Mouse (Mus musculus) cortical plate, adult 2 months (tissue): ENCODE results near the gene Prrx2. TPM values are rescaled to one million over a fixed set of nuclear protein-coding genes. Genes with fewer than 3 reads are reported as not detected.

Experiments used
- H3K27ac ChIP-seq: fragments of 200-500 bp; 2 replicates; pipeline ENCODE4 v1.5.1; 2012; ENCODE audit warnings: low read length, control low read depth, inconsistent platforms; ENCODE audit not compliant: insufficient read depth
- H3K4me1 ChIP-seq: fragments of 200-500 bp; 2 replicates; pipeline ENCODE4 v1.6.1; 2011; ENCODE audit warnings: low read length; ENCODE audit not compliant: control insufficient read depth, insufficient read depth
- H3K4me3 ChIP-seq: fragments of 200-500 bp; 2 replicates; pipeline ENCODE4 v1.5.1; 2011; ENCODE audit warnings: mild to moderate bottlenecking, low read length, control low read depth; ENCODE audit not compliant: insufficient read depth
- CTCF ChIP-seq: fragments of 200-500 bp; IDR thresholded peaks from 2 replicates; pipeline ENCODE4 v1.5.1; 2011; ENCODE audit warnings: mild to moderate bottlenecking, control low read depth, low read length; ENCODE audit not compliant: insufficient read depth; ENCODE audit errors: extremely low read depth
- POLR2A ChIP-seq: fragments of 200-500 bp; IDR thresholded peaks from 2 replicates; pipeline ENCODE4 v1.6.1; 2011; ENCODE audit warnings: mild to moderate bottlenecking, low read length, control low read depth; ENCODE audit not compliant: insufficient read depth; ENCODE audit errors: extremely low read depth
- polyA plus RNA-seq: library from polyadenylated mRNA; depleted of rRNA; stranded (reverse); fragments of >200 nt; gene quantifications from 2 replicates; pipeline ENCODE4 v1.2.3, GENCODE M21; 2012

The Prrx2 gene
- polyA plus RNA-seq, 1 experiment = 2.3 TPM

- no peak overlapping the region for H3K27ac ChIP-seq
Measured at GRCm38 (mm10) chr2:30821073-30821472, 13.7 kb upstream of the Prrx2 start.

GRCm38 (mm10) chr2:30822460-30822859 lies 12.3 kb upstream of the Prrx2 start:
- TF ChIP-seq POLR2A (no peak), CTCF (no peak)
- H3K4me3 ChIP-seq = no peak overlapping the region
- H3K4me1 ChIP-seq = peaks cover 5% of the 10 kb centered on the region; the same call in 1 of the 2 replicates
- no peak overlapping the region for H3K27ac ChIP-seq

More at GRCm38 (mm10) chr2:30821073-30821472, 13.7 kb upstream of the Prrx2 start:
- H3K4me1 ChIP-seq = no peaks in the 10 kb centered on the region
- no peak overlapping the region for H3K4me3 ChIP-seq
- TF ChIP-seq POLR2A (no peak), CTCF (0 out of 2 replicates have a peak, but pooled peaks have one; percentile 4)

- no peak; the same call in 1 of the 2 replicates for TF ChIP-seq POLR2A
- no peak for TF ChIP-seq CTCF
- Histone ChIP-seq H3K4me3 (no peak overlapping the region), H3K27ac (no peak overlapping the region), H3K4me1 (peaks cover 5% of the 10 kb centered on the region; the same call in 1 of the 2 replicates)
Measured at GRCm38 (mm10) chr2:30823385-30824153, 11.2 kb upstream of the Prrx2 start.

GRCm38 (mm10) chr2:30826825-30827748 lies 7.7 kb upstream of the Prrx2 start:
- no peak overlapping the region for H3K27ac ChIP-seq
- H3K4me3 ChIP-seq = peak overlapping the region; percentile 85
- 0 out of 2 replicates have a peak, but pooled peaks have one; percentile 15 for TF ChIP-seq POLR2A
- peak; percentile 26; the same call in 1 of the 2 replicates for TF ChIP-seq CTCF
- H3K4me1 ChIP-seq = peaks cover 5% of the 10 kb centered on the region; the same call in 1 of the 2 replicates

- TF ChIP-seq CTCF (peak; percentile 73), POLR2A (peak; percentile 66; the same call in 1 of the 2 replicates)
- H3K4me3 ChIP-seq = peak overlapping the region; percentile 85
Measured at GRCm38 (mm10) chr2:30827749-30828475, 6.9 kb upstream of the Prrx2 start.

GRCm38 (mm10) chr2:30829315-30829714 lies 5.5 kb upstream of the Prrx2 start:
- no peak overlapping the region for H3K27ac ChIP-seq
- no peak overlapping the region for H3K4me3 ChIP-seq
- peak; percentile 40 for TF ChIP-seq CTCF
- TF ChIP-seq POLR2A = no peak
- H3K4me1 ChIP-seq = peaks cover 5% of the 10 kb centered on the region; the same call in 1 of the 2 replicates

More at GRCm38 (mm10) chr2:30827749-30828475, 6.9 kb upstream of the Prrx2 start:
- Histone ChIP-seq H3K27ac (no peak overlapping the region; the same call in 1 of the 2 replicates), H3K4me1 (peaks cover 5% of the 10 kb centered on the region; the same call in 1 of the 2 replicates)

GRCm38 (mm10) chr2:30830283-30830795 lies 4.4 kb upstream of the Prrx2 start, which contains the start of gene Asb6:
Asb6 (minus strand) TSS chr2:30830333.
- peaks cover 5% of the 10 kb centered on the region; the same call in 1 of the 2 replicates for H3K4me1 ChIP-seq
- no peak within 1 kb of the TSS for H3K27ac ChIP-seq
- H3K4me3 ChIP-seq = no peak within 1 kb of the TSS
- TF ChIP-seq CTCF (no peak), POLR2A (no peak)

GRCm38 (mm10) chr2:30833644-30834043 lies 1.1 kb upstream of the Prrx2 start:
- TF ChIP-seq CTCF = no peak
- TF ChIP-seq POLR2A = no peak
- H3K4me1 ChIP-seq = no peaks in the 10 kb centered on the region; the same call in 1 of the 2 replicates
- H3K27ac ChIP-seq = no peak overlapping the region
- no peak overlapping the region for H3K4me3 ChIP-seq
